20 mouse cellular contexts compared by ENCODE assay signal in the genomic region with DNA sequence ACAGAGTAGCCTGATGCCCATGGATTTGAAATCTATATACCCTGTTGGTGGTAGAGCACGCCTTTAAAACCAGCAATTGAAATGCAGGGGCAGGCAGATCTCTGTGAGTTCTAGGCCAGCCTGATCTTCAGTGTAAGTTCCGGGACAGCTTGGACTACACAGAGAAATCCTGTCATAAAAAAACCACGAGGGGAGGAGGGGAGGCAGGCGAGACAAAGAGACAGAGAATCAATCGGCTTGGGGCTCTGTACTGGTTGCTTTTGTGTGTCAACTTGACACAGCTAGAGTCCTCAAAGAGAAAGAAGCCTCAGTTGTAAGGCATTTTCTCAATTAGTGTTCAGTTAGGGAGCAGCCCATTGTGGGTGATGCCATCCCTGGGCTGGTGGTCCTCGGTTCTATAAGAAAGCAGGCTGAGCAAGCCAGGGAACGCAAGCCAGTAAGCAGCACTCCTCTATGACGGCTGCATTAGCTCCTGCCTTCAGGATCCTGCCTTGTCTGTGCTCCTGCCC.
DNase-seq lines count a peak whose midpoint lies in the region; ATAC-seq lines count a peak whose summit lies in the region.
"Had no signal": no experiment of that assay in that cellular context is flagged by ENCODE, and none has a peak within 500 bp of the region (broad histone marks: within the 10 kb centered on the region; RNA-seq: fewer than 3 reads in every experiment).

No protein-coding gene starts in this region.

- H3K36me3 ChIP-seq in forebrain, embryonic 12.5 days (replicated peaks), result no peaks in the 10 kb centered on the region
- H3K36me3 ChIP-seq in forebrain, embryonic 14.5 days (ENCODE audit: control insufficient read depth, insufficient read depth, low read length), result no peaks in the 10 kb centered on the region
- no peaks in the 10 kb centered on the region for H3K36me3 ChIP-seq in hindbrain, embryonic 15.5 days
- H3K36me3 ChIP-seq in hindbrain, embryonic 14.5 days (replicated peaks; ENCODE audit: control insufficient read depth, insufficient read depth), result no peaks in the 10 kb centered on the region
- no peaks in the 10 kb centered on the region; the same call in 1 of the 2 replicates for H3K36me3 ChIP-seq in neural tube, embryonic 11.5 days (ENCODE audit: control insufficient read depth, insufficient read depth, low read length)
- no peaks in the 10 kb centered on the region for H3K36me3 ChIP-seq in neural tube, embryonic 15.5 days
- H3K36me3 ChIP-seq in hindbrain, embryonic 16.5 days (ENCODE audit: control insufficient read depth, insufficient read depth, low read length), result no peaks in the 10 kb centered on the region
- H3K36me3 ChIP-seq: embryonic facial prominence, embryonic 10.5 days; heart, embryonic 13.5 days had no signal

- no peak for DNase-seq in forebrain, embryonic 14.5 days (ENCODE audit: low spot score)
- DNase-seq in hindbrain, embryonic 14.5 days (ENCODE audit: low spot score), result no peak
- DNase-seq in neural tube, embryonic 11.5 days (ENCODE audit: low spot score), result no peak
- DNase-seq in adrenal gland, adult 8-10 months, result no peak
- DNase-seq: adrenal gland, postnatal 25 days; cerebellum, adult 2 months; cerebellum, postnatal 10 days; gastrocnemius, postnatal 36 days; heart, adult 11 months; heart, postnatal 10 days; kidney, adult 11 months had no signal

- no peak; the same call in 1 of the 2 replicates for ATAC-seq in forebrain, embryonic 12.5 days (ENCODE audit: low FRiP score)
- no peak for ATAC-seq in forebrain, embryonic 14.5 days
- ATAC-seq in hindbrain, embryonic 15.5 days (ENCODE audit: low FRiP score, low read depth), result 0 out of 2 replicates have a peak, but pooled peaks have one; percentile 15
- no peak for ATAC-seq in hindbrain, embryonic 14.5 days (ENCODE audit: low FRiP score)
- ATAC-seq in neural tube, embryonic 11.5 days (ENCODE audit: insufficient read depth, low FRiP score, low TSS enrichment), result peak; percentile 28; the same call in 1 of the 2 replicates
- ATAC-seq in neural tube, embryonic 15.5 days (ENCODE audit: low FRiP score), result no peak
- 0 out of 2 replicates have a peak, but pooled peaks have one; percentile 54 for ATAC-seq in hindbrain, embryonic 16.5 days
- ATAC-seq: activated CD4-positive, CD25-positive, alpha-beta regulatory T cell, adult 4 months; Patski had no signal

- H3K4me2 ChIP-seq in forebrain, embryonic 12.5 days, result no peak overlapping the region
- no peak overlapping the region for H3K4me2 ChIP-seq in forebrain, embryonic 14.5 days (ENCODE audit: low read length)
- H3K4me2 ChIP-seq in hindbrain, embryonic 15.5 days, result no peak overlapping the region
- H3K4me2 ChIP-seq in hindbrain, embryonic 14.5 days (replicated peaks), result no peak overlapping the region
- no peak overlapping the region for H3K4me2 ChIP-seq in neural tube, embryonic 11.5 days (ENCODE audit: low read depth)
- no peak overlapping the region for H3K4me2 ChIP-seq in neural tube, embryonic 15.5 days
- H3K4me2 ChIP-seq in hindbrain, embryonic 16.5 days (ENCODE audit: low read length), result no peak overlapping the region
- H3K4me2 ChIP-seq: heart, embryonic 13.5 days had no signal

- 36% methylated on average over 8 of the region's 8 CpGs for WGBS in forebrain, embryonic 12.5 days
- 31% methylated on average over 8 of the region's 8 CpGs for WGBS in forebrain, embryonic 14.5 days
- 35% methylated on average over 8 of the region's 8 CpGs for WGBS in hindbrain, embryonic 15.5 days
- 34% methylated on average over 8 of the region's 8 CpGs for WGBS in hindbrain, embryonic 14.5 days
- WGBS in neural tube, embryonic 11.5 days, result 45% methylated on average over 8 of the region's 8 CpGs
- 30% methylated on average over 8 of the region's 8 CpGs for WGBS in neural tube, embryonic 15.5 days
- 35% methylated on average over 8 of the region's 8 CpGs for WGBS in hindbrain, embryonic 16.5 days

- peaks cover 7% of the 10 kb centered on the region for H3K4me1 ChIP-seq in forebrain, embryonic 12.5 days
- no peaks in the 10 kb centered on the region for H3K4me1 ChIP-seq in forebrain, embryonic 14.5 days (ENCODE audit: control insufficient read depth, insufficient read depth, low read length)
- H3K4me1 ChIP-seq in hindbrain, embryonic 15.5 days (replicated peaks), result no peaks in the 10 kb centered on the region
- no peaks in the 10 kb centered on the region for H3K4me1 ChIP-seq in hindbrain, embryonic 14.5 days (replicated peaks; ENCODE audit: control insufficient read depth, insufficient read depth, low read length)
- peaks cover 9% of the 10 kb centered on the region; the same call in 1 of the 2 replicates for H3K4me1 ChIP-seq in neural tube, embryonic 11.5 days (ENCODE audit: control insufficient read depth, insufficient read depth, low read length)
- H3K4me1 ChIP-seq in neural tube, embryonic 15.5 days, result peaks cover 3% of the 10 kb centered on the region; the same call in 1 of the 2 replicates
- H3K4me1 ChIP-seq in hindbrain, embryonic 16.5 days (ENCODE audit: control insufficient read depth, insufficient read depth, low read depth, low read length), result no peaks in the 10 kb centered on the region

- H3K9me3 ChIP-seq in forebrain, embryonic 12.5 days, result no peaks in the 10 kb centered on the region
- H3K9me3 ChIP-seq in forebrain, embryonic 14.5 days (replicated peaks; ENCODE audit: control insufficient read depth, low read length), result no peaks in the 10 kb centered on the region
- H3K9me3 ChIP-seq in hindbrain, embryonic 15.5 days, result no peaks in the 10 kb centered on the region
- H3K9me3 ChIP-seq in hindbrain, embryonic 14.5 days (ENCODE audit: control insufficient read depth, low read length), result no peaks in the 10 kb centered on the region
- H3K9me3 ChIP-seq in neural tube, embryonic 11.5 days (ENCODE audit: control insufficient read depth, low read length), result no peaks in the 10 kb centered on the region
- H3K9me3 ChIP-seq in neural tube, embryonic 15.5 days (replicated peaks), result no peaks in the 10 kb centered on the region
- no peaks in the 10 kb centered on the region for H3K9me3 ChIP-seq in hindbrain, embryonic 16.5 days (ENCODE audit: control insufficient read depth, low read length)
- H3K9me3 ChIP-seq: embryonic facial prominence, embryonic 10.5 days; heart, embryonic 13.5 days had no signal

- no peak overlapping the region; the same call in 1 of the 2 replicates for H3K9ac ChIP-seq in forebrain, embryonic 12.5 days
- H3K9ac ChIP-seq in forebrain, embryonic 14.5 days (ENCODE audit: low read length), result no peak overlapping the region
- H3K9ac ChIP-seq in hindbrain, embryonic 15.5 days, result no peak overlapping the region
- no peak overlapping the region for H3K9ac ChIP-seq in hindbrain, embryonic 14.5 days
- no peak overlapping the region for H3K9ac ChIP-seq in neural tube, embryonic 11.5 days (ENCODE audit: low read length)
- H3K9ac ChIP-seq in neural tube, embryonic 15.5 days (replicated peaks), result no peak overlapping the region
- H3K9ac ChIP-seq in hindbrain, embryonic 16.5 days (ENCODE audit: low read depth, low read length), result no peak overlapping the region
- H3K9ac ChIP-seq: heart, embryonic 13.5 days had no signal

- no peak overlapping the region for H3K4me3 ChIP-seq in forebrain, embryonic 12.5 days (replicated peaks)
- no peak overlapping the region for H3K4me3 ChIP-seq in forebrain, embryonic 14.5 days (ENCODE audit: low read depth, low read length)
- H3K4me3 ChIP-seq in hindbrain, embryonic 15.5 days, result no peak overlapping the region
- H3K4me3 ChIP-seq in hindbrain, embryonic 14.5 days (replicated peaks; ENCODE audit: low read length), result no peak overlapping the region
- H3K4me3 ChIP-seq in neural tube, embryonic 11.5 days (ENCODE audit: low read depth, low read length), result no peak overlapping the region
- H3K4me3 ChIP-seq in neural tube, embryonic 15.5 days (replicated peaks), result no peak overlapping the region
- H3K4me3 ChIP-seq in hindbrain, embryonic 16.5 days (ENCODE audit: low read length), result no peak overlapping the region
- H3K4me3 ChIP-seq: embryonic facial prominence, embryonic 10.5 days; heart, embryonic 13.5 days had no signal

- 0 out of 2 replicates have a peak overlapping the region, but pooled peaks have one; percentile 21 for H3K27ac ChIP-seq in forebrain, embryonic 12.5 days
- H3K27ac ChIP-seq in forebrain, embryonic 14.5 days (ENCODE audit: low read depth, low read length), result no peak overlapping the region
- no peak overlapping the region for H3K27ac ChIP-seq in hindbrain, embryonic 15.5 days (replicated peaks)
- no peak overlapping the region for H3K27ac ChIP-seq in hindbrain, embryonic 14.5 days
- no peak overlapping the region for H3K27ac ChIP-seq in neural tube, embryonic 11.5 days (ENCODE audit: low read depth, low read length)
- H3K27ac ChIP-seq in neural tube, embryonic 15.5 days (replicated peaks), result no peak overlapping the region
- no peak overlapping the region for H3K27ac ChIP-seq in hindbrain, embryonic 16.5 days (ENCODE audit: low read depth, low read length)
- H3K27ac ChIP-seq: embryonic facial prominence, embryonic 10.5 days; heart, embryonic 13.5 days had no signal

- H3K27me3 ChIP-seq in forebrain, embryonic 12.5 days, result no peaks in the 10 kb centered on the region
- no peaks in the 10 kb centered on the region for H3K27me3 ChIP-seq in forebrain, embryonic 14.5 days (replicated peaks; ENCODE audit: control insufficient read depth, insufficient read depth, low read length)
- no peaks in the 10 kb centered on the region for H3K27me3 ChIP-seq in hindbrain, embryonic 15.5 days
- no peaks in the 10 kb centered on the region for H3K27me3 ChIP-seq in hindbrain, embryonic 14.5 days (ENCODE audit: control insufficient read depth, insufficient read depth, low read length)
- no peaks in the 10 kb centered on the region for H3K27me3 ChIP-seq in neural tube, embryonic 11.5 days (ENCODE audit: control insufficient read depth, insufficient read depth, low read length)
- H3K27me3 ChIP-seq in neural tube, embryonic 15.5 days (replicated peaks), result no peaks in the 10 kb centered on the region
- no peaks in the 10 kb centered on the region for H3K27me3 ChIP-seq in hindbrain, embryonic 16.5 days (replicated peaks; ENCODE audit: control insufficient read depth, insufficient read depth, low read length)
- H3K27me3 ChIP-seq: CH12.LX; heart, embryonic 13.5 days; Patski had no signal

Comparison
In these comparisons a context has a peak if more than half of its experiments do, and no peak if none do; other contexts are left out.
1. ATAC-seq: peak in hindbrain, embryonic 15.5 days (single experiment), neural tube, embryonic 11.5 days (single experiment) and hindbrain, embryonic 16.5 days (single experiment); none in forebrain, embryonic 12.5 days (single experiment), forebrain, embryonic 14.5 days (single experiment), hindbrain, embryonic 14.5 days (single experiment) and neural tube, embryonic 15.5 days (single experiment).